Mouse (Mus musculus): ENCODE measurements around the gene Mtss1l.
A peak's percentile ranks its signal among the peaks of the same experiment; 100 is the strongest.

Mtss1l gene

GRCm38 (mm10) chr8:110741816-110742451, 20.7 kb downstream of the Mtss1l start:
- DNase-seq = no peak

- DNase-seq = no peak
Measured at GRCm38 (mm10) chr8:110742452-110742818, 21.2 kb downstream of the Mtss1l start.

- no peak for DNase-seq
Measured at GRCm38 (mm10) chr8:110745162-110745561, 23.9 kb downstream of the Mtss1l start.

GRCm38 (mm10) chr8:110746661-110747060, 25.4 kb downstream of the Mtss1l start:
- no peak for DNase-seq

GRCm38 (mm10) chr8:110749500-110750170, 28.4 kb downstream of the Mtss1l start:
- DNase-seq = no peak

- DNase-seq = no peak
Measured at GRCm38 (mm10) chr8:110750269-110750668, 29.0 kb downstream of the Mtss1l start.

GRCm38 (mm10) chr8:110751490-110751889, 30.2 kb downstream of the Mtss1l start:
- no peak for DNase-seq

GRCm38 (mm10) chr8:110754713-110755112, 33.4 kb downstream of the Mtss1l start:
- no peak for DNase-seq

- DNase-seq = no peak
Measured at GRCm38 (mm10) chr8:110755511-110756170, 34.4 kb downstream of the Mtss1l start.

- DNase-seq = no peak
Measured at GRCm38 (mm10) chr8:110756196-110756595, 34.9 kb downstream of the Mtss1l start.

GRCm38 (mm10) chr8:110760280-110760940, 39.1 kb downstream of the Mtss1l start:
- no peak for DNase-seq

- peak; percentile 25 for DNase-seq
Measured at GRCm38 (mm10) chr8:110761185-110761584, 39.9 kb downstream of the Mtss1l start.

- no peak for DNase-seq
Measured at GRCm38 (mm10) chr8:110761988-110762387, 40.7 kb downstream of the Mtss1l start.

GRCm38 (mm10) chr8:110764671-110765070, 43.4 kb downstream of the Mtss1l start:
- no peak for DNase-seq

- DNase-seq = no peak
Measured at GRCm38 (mm10) chr8:110767261-110767660, 46.0 kb downstream of the Mtss1l start.

GRCm38 (mm10) chr8:110772452-110772851, 51.2 kb downstream of the Mtss1l start:
- no peak for DNase-seq

GRCm38 (mm10) chr8:110774047-110774446, 52.8 kb downstream of the Mtss1l start:
- DNase-seq = no peak

GRCm38 (mm10) chr8:110774725-110775124, 53.4 kb downstream of the Mtss1l start:
- DNase-seq = no peak

- DNase-seq = no peak
Measured at GRCm38 (mm10) chr8:110775316-110775715, 54.0 kb downstream of the Mtss1l start.

GRCm38 (mm10) chr8:110775721-110776120, 54.4 kb downstream of the Mtss1l start:
- DNase-seq = no peak

GRCm38 (mm10) chr8:110776335-110776734, 55.1 kb downstream of the Mtss1l start:
- no peak for DNase-seq

GRCm38 (mm10) chr8:110779924-110780718, 58.8 kb downstream of the Mtss1l start:
- no peak for DNase-seq

- no peak for DNase-seq
Measured at GRCm38 (mm10) chr8:110785366-110785765, 64.1 kb downstream of the Mtss1l start.

Data from liver (tissue).